Mouse (Mus musculus) liver, adult 2 months (tissue): Measurements from ENCODE around the gene Rnf185. TPM values are rescaled to one million over a fixed set of nuclear protein-coding genes. Genes with fewer than 3 reads are reported as not detected.

Experiments
- DNase-seq: peaks from one replicate; pipeline ENCODE4 v3.0.0-alpha.2; 2011; ENCODE audit warnings: low read depth, low spot score; ENCODE audit errors: extremely low read depth
- H3K27ac ChIP-seq: fragments of 200-500 bp; replicated peaks from 2 replicates; pipeline ENCODE4 v1.5.1; 2012; ENCODE audit warnings: low read depth, mild to moderate bottlenecking, control low read depth, inconsistent platforms, low read length; ENCODE audit not compliant: insufficient read depth
- H3K27me3 ChIP-seq: fragments of 200-500 bp; 2 replicates; pipeline ENCODE4 v1.6.1; 2012; ENCODE audit warnings: mild to moderate bottlenecking, moderate library complexity, low read length, inconsistent platforms; ENCODE audit not compliant: control insufficient read depth, insufficient read depth
- H3K36me3 ChIP-seq: fragments of 200-500 bp; 2 replicates; pipeline ENCODE4 v1.6.1; 2012; ENCODE audit warnings: low read length, inconsistent platforms; ENCODE audit not compliant: control insufficient read depth, insufficient read depth
- H3K4me1 ChIP-seq: fragments of 200-500 bp; 2 replicates; pipeline ENCODE4 v1.6.1; 2011; ENCODE audit warnings: low read length; ENCODE audit not compliant: control insufficient read depth, insufficient read depth
- H3K4me3 ChIP-seq: fragments of 200-500 bp; 2 replicates; pipeline ENCODE4 v1.5.1; 2011; ENCODE audit warnings: low read depth, mild to moderate bottlenecking, control low read depth, low read length, moderate library complexity; ENCODE audit not compliant: insufficient read depth
- H3K79me2 ChIP-seq: fragments of 200-500 bp; 2 replicates; pipeline ENCODE4 v1.6.1; 2012; ENCODE audit warnings: inconsistent platforms, mild to moderate bottlenecking, low read length, moderate library complexity; ENCODE audit not compliant: control insufficient read depth, insufficient read depth
- H3K9ac ChIP-seq: fragments of 200-500 bp; 2 replicates; pipeline ENCODE4 v1.6.1; 2012; ENCODE audit warnings: low read depth, mild to moderate bottlenecking, control low read depth, inconsistent platforms, low read length
- CTCF ChIP-seq: fragments of 200-500 bp; IDR thresholded peaks from 2 replicates; pipeline ENCODE4 v1.5.1; 2011; ENCODE audit warnings: low read depth, low read length, control low read depth
- POLR2A ChIP-seq: fragments of 200-500 bp; IDR thresholded peaks from 2 replicates; pipeline ENCODE4 v1.6.1; 2011; ENCODE audit warnings: low read length, control low read depth; ENCODE audit not compliant: insufficient read depth; ENCODE audit errors: extremely low read depth
- WGBS: fragments of 180-500 bp; shearing (Covaris S2); methylation state at CpG from one replicate; pipeline ENCODE4 v1.1.7; 2018; 5-methylcytosine and 5-hydroxymethylcytosine counted together
- polyA plus RNA-seq: library from polyadenylated mRNA; depleted of rRNA; stranded (reverse); fragments of >200 nt; gene quantifications from 2 replicates; pipeline ENCODE4 v1.2.3, GENCODE M21; 2012
- total RNA-seq: library from RNA; depleted of rRNA; stranded (reverse); fragments of >200 nt; gene quantifications from 2 replicates; pipeline ENCODE4 v1.2.3, GENCODE M21; 2014

The Rnf185 gene
- total and polyA plus RNA-seq, 2 experiments: 11.2 to 33.3 TPM

- Histone ChIP-seq H3K27me3 (no peaks in the 10 kb centered on the region), H3K79me2 (no peaks in the 10 kb centered on the region), H3K36me3 (no peaks in the 10 kb centered on the region), H3K4me1 (no peaks in the 10 kb centered on the region; the same call in 1 of the 2 replicates), H3K9ac (no peak overlapping the region), H3K27ac (no peak overlapping the region), H3K4me3 (no peak overlapping the region)
- no peak for DNase-seq
- 84% methylated on average over 8 of the region's 8 CpGs for WGBS
- TF ChIP-seq CTCF: no peak
- no peak for TF ChIP-seq POLR2A
Observed at GRCm38 (mm10) chr11:3396562-3396961, 55.6 kb downstream of the Rnf185 start.

- Histone ChIP-seq H3K36me3 (no peaks in the 10 kb centered on the region), H3K27me3 (no peaks in the 10 kb centered on the region), H3K79me2 (no peaks in the 10 kb centered on the region), H3K27ac (no peak overlapping the region), H3K4me1 (no peaks in the 10 kb centered on the region; the same call in 1 of the 2 replicates), H3K9ac (no peak overlapping the region), H3K4me3 (no peak overlapping the region)
- no peak for TF ChIP-seq CTCF
- TF ChIP-seq POLR2A: no peak
- no peak for DNase-seq
- 87% methylated on average over 3 of the region's 3 CpGs for WGBS
Observed at GRCm38 (mm10) chr11:3396091-3396490, 56.1 kb downstream of the Rnf185 start.

GRCm38 (mm10) chr11:3394520-3394919, 57.6 kb downstream of the Rnf185 start:
- no peaks in the 10 kb centered on the region for H3K27me3 ChIP-seq
- 90% methylated on average over 5 of the region's 5 CpGs for WGBS

GRCm38 (mm10) chr11:3392526-3392925, 59.6 kb downstream of the Rnf185 start:
- H3K79me2 ChIP-seq: no peaks in the 10 kb centered on the region
- no peaks in the 10 kb centered on the region for H3K27me3 ChIP-seq
- no peak overlapping the region for H3K9ac ChIP-seq
- TF ChIP-seq POLR2A (no peak), CTCF (no peak)
- H3K27ac ChIP-seq: no peak overlapping the region
- no peaks in the 10 kb centered on the region for H3K4me1 ChIP-seq
- 88% methylated on average over 8 of the region's 8 CpGs for WGBS
- no peak for DNase-seq
- no peak overlapping the region for H3K4me3 ChIP-seq
- no peaks in the 10 kb centered on the region for H3K36me3 ChIP-seq

More at GRCm38 (mm10) chr11:3394520-3394919, 57.6 kb downstream of the Rnf185 start:
- Histone ChIP-seq H3K27ac (no peak overlapping the region), H3K4me3 (no peak overlapping the region), H3K4me1 (no peaks in the 10 kb centered on the region; the same call in 1 of the 2 replicates), H3K9ac (no peak overlapping the region), H3K79me2 (no peaks in the 10 kb centered on the region), H3K36me3 (no peaks in the 10 kb centered on the region)
- TF ChIP-seq CTCF: no peak
- TF ChIP-seq POLR2A: no peak
- DNase-seq: no peak

- Histone ChIP-seq H3K4me3 (no peak overlapping the region), H3K4me1 (0 out of 2 replicates have a peak, but pooled peaks cover 1% of the 10 kb centered on the region), H3K27ac (no peak overlapping the region), H3K27me3 (no peaks in the 10 kb centered on the region), H3K9ac (no peak overlapping the region), H3K36me3 (no peaks in the 10 kb centered on the region), H3K79me2 (no peaks in the 10 kb centered on the region)
- 94% methylated on average over 5 of the region's 5 CpGs for WGBS
- TF ChIP-seq CTCF: no peak
- no peak for TF ChIP-seq POLR2A
- no peak for DNase-seq
Observed at GRCm38 (mm10) chr11:3390789-3391188, 61.4 kb downstream of the Rnf185 start.

- H3K4me3 ChIP-seq: no peak overlapping the region
- DNase-seq: no peak
- TF ChIP-seq CTCF: no peak
- no peak for TF ChIP-seq POLR2A
- no peaks in the 10 kb centered on the region for H3K36me3 ChIP-seq
- no peak overlapping the region for H3K27ac ChIP-seq
- H3K27me3 ChIP-seq: no peaks in the 10 kb centered on the region
- 82% methylated on average over 5 of the region's 5 CpGs for WGBS
- no peak overlapping the region for H3K9ac ChIP-seq
- no peaks in the 10 kb centered on the region for H3K79me2 ChIP-seq
- 0 out of 2 replicates have a peak, but pooled peaks cover 1% of the 10 kb centered on the region for H3K4me1 ChIP-seq
Observed at GRCm38 (mm10) chr11:3389996-3390395, 62.2 kb downstream of the Rnf185 start.
